In genomic region chr6:116456482-116456881, GRCm38 (mm10) we compare ENCODE assay signal across 21 mouse cellular contexts. TPM values are rescaled to one million over a fixed set of nuclear protein-coding genes. Genes with fewer than 3 reads are reported as not detected.
A peak's percentile ranks its signal among the peaks of the same experiment; 100 is the strongest.
DNase-seq lines count a peak whose midpoint lies in the region; ATAC-seq and TF ChIP-seq lines count a peak whose summit lies in the region.
"Had no signal": no experiment of that assay in that cellular context is flagged by ENCODE, and none has a peak within 500 bp of the region (broad histone marks: within the 10 kb centered on the region; RNA-seq: fewer than 3 reads in every experiment).

No protein-coding gene starts in this region.

- peak; percentile 59 for ATAC-seq in liver, embryonic 13.5 days (ENCODE audit: low read depth)
- ATAC-seq in forebrain, embryonic 16.5 days = no peak
- ATAC-seq: intestine, embryonic 15.5 days; Patski had no signal

- WGBS in lung, adult 2 months = 38% methylated on average over 1 of the region's 1 CpGs
- WGBS in liver, embryonic 13.5 days (ENCODE audit: insufficient replicate concordance) = 4% methylated on average over 1 of the region's 1 CpGs
- WGBS in forebrain, embryonic 16.5 days = 97% methylated on average over 1 of the region's 1 CpGs

- H3K4me1 ChIP-seq in lung, adult 2 months (ENCODE audit: control insufficient read depth, insufficient read depth, low read length) = no peaks in the 10 kb centered on the region
- peaks cover 48% of the 10 kb centered on the region for H3K4me1 ChIP-seq in bone marrow macrophage, adult 2 months (ENCODE audit: control insufficient read depth, insufficient read depth, low read length)
- H3K4me1 ChIP-seq in liver, embryonic 13.5 days (replicated peaks) = peaks cover 34% of the 10 kb centered on the region
- H3K4me1 ChIP-seq in forebrain, embryonic 16.5 days (replicated peaks; ENCODE audit: control insufficient read depth, insufficient read depth, low read length) = peaks cover 5% of the 10 kb centered on the region

- peaks cover 22% of the 10 kb centered on the region for H3K27me3 ChIP-seq in liver, embryonic 13.5 days
- peaks cover 6% of the 10 kb centered on the region; the same call in 1 of the 2 replicates for H3K27me3 ChIP-seq in forebrain, embryonic 16.5 days (replicated peaks; ENCODE audit: control insufficient read depth, insufficient read depth, low read length)
- H3K27me3 ChIP-seq: CH12.LX had no signal

- no peak overlapping the region for H3K4me3 ChIP-seq in lung, adult 2 months (replicated peaks; ENCODE audit: extremely low read depth, low read depth, low read length)
- no peak overlapping the region for H3K4me3 ChIP-seq in bone marrow macrophage, adult 2 months (ENCODE audit: insufficient read depth, low read length)
- H3K4me3 ChIP-seq in liver, embryonic 13.5 days (replicated peaks) = no peak overlapping the region
- H3K4me3 ChIP-seq in forebrain, embryonic 16.5 days (replicated peaks; ENCODE audit: low read length) = no peak overlapping the region
- H3K4me3 ChIP-seq: embryonic facial prominence, embryonic 10.5 days; erythroblast, embryonic 14.5 days; heart, embryonic 15.5 days; intestine, embryonic 15.5 days; neural tube, embryonic 12.5 days had no signal

- no peaks in the 10 kb centered on the region for H3K36me3 ChIP-seq in liver, embryonic 13.5 days
- no peaks in the 10 kb centered on the region for H3K36me3 ChIP-seq in forebrain, embryonic 16.5 days (ENCODE audit: control insufficient read depth, insufficient read depth)
- H3K36me3 ChIP-seq: embryonic facial prominence, embryonic 10.5 days; heart, embryonic 15.5 days; intestine, embryonic 15.5 days; neural tube, embryonic 12.5 days had no signal

- H3K9ac ChIP-seq in liver, embryonic 13.5 days = no peak overlapping the region
- H3K9ac ChIP-seq in forebrain, embryonic 16.5 days (replicated peaks; ENCODE audit: low read depth, low read length) = no peak overlapping the region
- H3K9ac ChIP-seq: heart, embryonic 15.5 days; intestine, embryonic 15.5 days; neural tube, embryonic 12.5 days had no signal

- no peak for TF ChIP-seq POLR2A in lung, adult 2 months (IDR thresholded peaks at IDR 0.05; ENCODE audit: borderline replicate concordance, extremely low read depth, low read depth, low read length)
- no peak for TF ChIP-seq POLR2A in bone marrow macrophage, adult 2 months (IDR thresholded peaks at IDR 0.05; ENCODE audit: borderline replicate concordance, low read depth, low read length)

- H3K4me2 ChIP-seq in liver, embryonic 13.5 days = no peak overlapping the region
- no peak overlapping the region for H3K4me2 ChIP-seq in forebrain, embryonic 16.5 days (ENCODE audit: low read length)
- H3K4me2 ChIP-seq: heart, embryonic 15.5 days; intestine, embryonic 15.5 days; neural tube, embryonic 12.5 days had no signal

- peak overlapping the region; percentile 67 for H3K27ac ChIP-seq in bone marrow macrophage, adult 2 months (ENCODE audit: insufficient read depth, low read depth, low read length)
- no peak overlapping the region for H3K27ac ChIP-seq in liver, embryonic 13.5 days
- H3K27ac ChIP-seq in forebrain, embryonic 16.5 days (ENCODE audit: low read length) = no peak overlapping the region
- H3K27ac ChIP-seq: embryonic facial prominence, embryonic 10.5 days; heart, embryonic 15.5 days; intestine, embryonic 15.5 days; neural tube, embryonic 12.5 days had no signal

- TF ChIP-seq CTCF in lung, adult 2 months (IDR thresholded peaks at IDR 0.05; ENCODE audit: insufficient read depth, low read length) = no peak
- no peak for TF ChIP-seq CTCF in bone marrow macrophage, adult 2 months (IDR thresholded peaks at IDR 0.05; ENCODE audit: low read depth, low read length)

- no peaks in the 10 kb centered on the region for H3K9me3 ChIP-seq in liver, embryonic 13.5 days (replicated peaks)
- H3K9me3 ChIP-seq in forebrain, embryonic 16.5 days (ENCODE audit: control insufficient read depth, low read length) = no peaks in the 10 kb centered on the region
- H3K9me3 ChIP-seq: embryonic facial prominence, embryonic 10.5 days; heart, embryonic 15.5 days; intestine, embryonic 15.5 days; neural tube, embryonic 12.5 days had no signal

- peak; percentile 10 for DNase-seq in lung, postnatal 36 days
- DNase-seq in lung, adult 2 months = no peak
- DNase-seq in liver, embryonic 13.5 days = no peak
- peak; percentile 5 to 7 for DNase-seq in thymus, postnatal 36 days
- DNase-seq in MN1 (ENCODE audit: low spot score) = no peak
- DNase-seq: cerebellum, postnatal 36 days; right cerebral cortex, postnatal 4 days had no signal

RNA-seq across cellular contexts. Expression of gene Alox5, which starts 4.5 kb away (rescaled TPM):
- polyA plus RNA-seq in lung, adult 2 months (2012; rRNA removed) = 8.6 and 9.1 TPM in 2 replicates
- 43.6 and 46.3 TPM in 2 replicates for polyA plus RNA-seq in bone marrow macrophage, adult 2 months (2012; ENCODE audit: insufficient read depth, insufficient read length, missing spikeins)
- 2.9 and 3.3 TPM in 2 replicates for polyA plus RNA-seq in liver, embryonic 13.5 days (2015; fragmentation: Nextera tagmentation; extraction: Ambion mirVana)
- polyA plus RNA-seq in forebrain, embryonic 16.5 days (2015; fragmentation: Nextera tagmentation; extraction: Ambion mirVana) = 0.37 and 0.52 TPM in 2 replicates
- polyA plus RNA-seq: Patski had no signal

RNA-seq across cellular contexts. Expression of gene Olfr211, which starts 32.4 kb away (rescaled TPM):
- polyA plus RNA-seq in lung, adult 2 months (2012; rRNA removed) = not detected in 2 replicates
- polyA plus RNA-seq in bone marrow macrophage, adult 2 months (2012; ENCODE audit: insufficient read depth, insufficient read length, missing spikeins) = not detected in 2 replicates
- polyA plus RNA-seq in liver, embryonic 13.5 days (2015; fragmentation: Nextera tagmentation; extraction: Ambion mirVana) = not detected in 2 replicates
- not detected in 2 replicates for polyA plus RNA-seq in forebrain, embryonic 16.5 days (2015; fragmentation: Nextera tagmentation; extraction: Ambion mirVana)
- polyA plus RNA-seq: embryonic facial prominence, embryonic 10.5 days; erythroblast, embryonic 14.5 days; heart, embryonic 15.5 days; hindbrain, embryonic 11.5 days; intestine, embryonic 15.5 days; large intestine, adult 2 months; liver, adult 2 months; midbrain, postnatal 0 days; neural tube, embryonic 12.5 days; Patski; stomach, embryonic 14.5 days had no signal

RNA-seq across cellular contexts. Expression of gene Olfr212, which starts 49.8 kb away (rescaled TPM):
- not detected in 2 replicates for polyA plus RNA-seq in lung, adult 2 months (2012; rRNA removed)
- polyA plus RNA-seq in bone marrow macrophage, adult 2 months (2012; ENCODE audit: insufficient read depth, insufficient read length, missing spikeins) = not detected in 2 replicates
- not detected in 2 replicates for polyA plus RNA-seq in liver, embryonic 13.5 days (2015; fragmentation: Nextera tagmentation; extraction: Ambion mirVana)
- not detected in 2 replicates for polyA plus RNA-seq in forebrain, embryonic 16.5 days (2015; fragmentation: Nextera tagmentation; extraction: Ambion mirVana)
- polyA plus RNA-seq: embryonic facial prominence, embryonic 10.5 days; erythroblast, embryonic 14.5 days; hindbrain, embryonic 11.5 days; intestine, embryonic 15.5 days; large intestine, adult 2 months; liver, adult 2 months; neural tube, embryonic 12.5 days; stomach, embryonic 14.5 days had no signal

Comparison
In these comparisons a context has a peak if more than half of its experiments do, and no peak if none do; other contexts are left out.
1. DNase-seq: peak in lung, postnatal 36 days (single experiment) and thymus, postnatal 36 days (2 of 2); none in lung, adult 2 months (single experiment), liver, embryonic 13.5 days (single experiment) and MN1 (single experiment).